Mouse (Mus musculus) MEL (cell line): ENCODE results near the gene Fibin.

ENCODE experiments used
- CTCF ChIP-seq, 3 experiments: IDR thresholded peaks in 2 of 3; conservative IDR thresholded peaks in 1 of 3; 2 replicates each; pipeline ENCODE4 v1.5.1; 2011 to 2012; ENCODE audit warnings: low read length in 3 of 3, low read depth in 2 of 3, mild to moderate bottlenecking in 2 of 3, improper control_type of control experiment in 1 of 3, inconsistent platforms in 1 of 3, mixed read lengths in 1 of 3, moderate library complexity in 1 of 3; ENCODE audit not compliant: control insufficient read depth in 1 of 3, insufficient read depth in 1 of 3, poor library complexity in 1 of 3, severe bottlenecking in 1 of 3
- E2F4 ChIP-seq: IDR thresholded peaks from 2 replicates; pipeline ENCODE4 v1.6.1; 2011; ENCODE audit warnings: low read depth, low read length, improper control_type of control experiment, borderline replicate concordance
- MAFK ChIP-seq: IDR thresholded peaks from 2 replicates; pipeline ENCODE4 v1.6.1; 2011; ENCODE audit warnings: low read depth, mild to moderate bottlenecking, low read length, improper control_type of control experiment, borderline replicate concordance
- MAX ChIP-seq: IDR thresholded peaks from 2 replicates; pipeline ENCODE4 v1.6.1; 2011; ENCODE audit warnings: low read length, improper control_type of control experiment
- USF2 ChIP-seq, 2 experiments: IDR thresholded peaks; 2 replicates each; pipeline ENCODE4 v1.6.1; 2011 to 2012; ENCODE audit warnings: improper control_type of control experiment in 2 of 2, low read length in 2 of 2, borderline replicate concordance in 1 of 2, inconsistent platforms in 1 of 2, low read depth in 1 of 2, mild to moderate bottlenecking in 1 of 2; ENCODE audit not compliant: insufficient read depth in 1 of 2
- ZMIZ1 ChIP-seq: IDR thresholded peaks from 2 replicates; pipeline ENCODE4 v1.6.1; 2012; ENCODE audit warnings: low read depth, mild to moderate bottlenecking, inconsistent platforms, low read length, improper control_type of control experiment, moderate library complexity

- TF ChIP-seq E2F4 (no peak), ZMIZ1 (no peak), USF2 (IDR thresholded peaks at IDR 0.05; ENCODE audit: borderline replicate concordance in 1 of 2, insufficient read depth in 1 of 2, low read depth in 1 of 2, low read length in 2 of 2) (no peak), CTCF (IDR thresholded peaks at IDR 0.05 in 2 of 3, conservative IDR thresholded peaks at IDR 0.05 in 1 of 3; ENCODE audit: control insufficient read depth in 1 of 3, insufficient read depth in 1 of 3, low read depth in 2 of 3, low read length in 3 of 3, poor library complexity in 1 of 3, severe bottlenecking in 1 of 3) (no peak), MAFK (no peak), MAX (no peak)
Observed at GRCm38 (mm10) chr2:110375475-110375874, 12.5 kb upstream of the Fibin start.
